Mouse (Mus musculus): ENCODE data around the gene Wfdc2. TPM values are rescaled to one million over a fixed set of nuclear protein-coding genes. Genes with fewer than 3 reads are reported as not detected.

The Wfdc2 gene
- polyA plus RNA-seq (2012; rRNA removed), result 1.4 and 3.5 TPM in 2 replicates

- 26% methylated on average over 24 of the region's 24 CpGs for WGBS
- DNase-seq (ENCODE audit: low read depth, low spot score), result no peak
These were observed at the start of gene Wfdc2 for GRCm38 (mm10) chr2:164562391-164563188. Gene Wfdc2, plus strand, starts transcription at chr2:164562413.

DNA sequence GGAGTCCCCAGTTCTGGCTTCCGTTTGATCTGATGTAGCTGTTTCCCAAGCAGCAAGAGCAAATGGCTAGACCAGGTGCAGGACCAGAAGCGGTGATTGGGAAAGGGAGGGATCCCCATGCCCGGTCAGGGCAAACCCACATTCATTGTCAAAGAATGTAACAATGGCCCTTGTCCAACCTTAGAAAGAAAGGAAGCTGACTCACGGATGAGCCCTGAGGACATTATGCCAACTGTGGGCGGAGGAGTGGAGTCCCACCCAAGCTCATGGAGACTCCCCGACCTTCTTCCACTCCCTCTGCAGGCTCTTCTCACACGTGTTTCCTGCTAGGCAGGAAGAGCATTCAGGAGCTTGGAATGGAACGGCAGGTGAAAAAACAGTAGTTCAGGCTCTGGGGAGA, 48.8 kb upstream of the Wfdc2 start:
- 29% methylated on average over 8 of the region's 8 CpGs for WGBS
- DNase-seq (ENCODE audit: low read depth, low spot score), result no peak

GRCm38 (mm10) chr2:164514916-164515315, 47.3 kb upstream of the Wfdc2 start:
- WGBS, result 38% methylated on average over 3 of the region's 3 CpGs
- DNase-seq (ENCODE audit: low read depth, low spot score), result no peak

DNA sequence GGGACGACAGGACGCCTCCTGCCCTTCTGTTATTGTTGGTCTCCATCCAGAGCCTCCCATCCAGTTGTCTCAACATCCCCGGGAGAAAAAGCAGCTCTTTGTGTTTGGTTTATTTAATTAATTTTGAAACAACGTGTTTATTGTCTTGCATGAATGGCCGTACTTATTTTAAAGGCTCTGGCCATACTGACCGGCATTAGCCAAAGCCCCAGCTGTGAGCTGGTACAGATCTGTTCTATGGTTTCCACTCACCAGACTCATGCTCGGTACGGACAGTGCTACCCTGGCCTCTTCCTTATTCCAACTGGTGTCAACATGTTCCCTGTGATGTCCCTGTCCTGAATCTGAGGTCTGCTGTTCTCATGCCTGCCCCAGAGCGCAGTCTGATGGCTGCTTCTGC, 46.3 kb upstream of the Wfdc2 start:
- 68% methylated on average over 9 of the region's 9 CpGs for WGBS
- DNase-seq (ENCODE audit: low read depth, low spot score), result no peak

DNA sequence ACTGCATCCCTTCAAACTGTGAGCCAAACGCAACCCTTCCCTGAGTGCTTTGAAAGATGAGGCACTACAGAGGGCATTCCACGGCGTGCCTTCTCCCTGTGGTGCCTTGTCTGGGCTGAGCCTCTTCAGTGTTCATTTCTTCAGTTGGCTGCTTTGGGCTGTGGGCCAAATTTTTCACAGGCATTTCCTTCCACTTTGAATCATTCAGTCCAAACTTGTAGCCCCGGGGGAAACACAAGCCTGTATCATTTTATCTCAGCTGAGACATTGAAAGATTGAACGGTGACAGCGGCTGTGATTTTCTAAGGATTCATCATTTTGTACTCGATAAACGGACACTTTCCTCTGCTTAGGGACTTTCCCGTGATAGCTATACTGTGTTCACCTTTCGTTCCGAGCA, 45.6 kb upstream of the Wfdc2 start:
- no peak for DNase-seq (ENCODE audit: low read depth, low spot score)
- WGBS, result 84% methylated on average over 11 of the region's 11 CpGs

- DNase-seq (ENCODE audit: low read depth, low spot score), result no peak
- 52% methylated on average over 10 of the region's 10 CpGs for WGBS
These were observed 44.6 kb upstream of the Wfdc2 start for GRCm38 (mm10) chr2:164517485-164518221.

DNA sequence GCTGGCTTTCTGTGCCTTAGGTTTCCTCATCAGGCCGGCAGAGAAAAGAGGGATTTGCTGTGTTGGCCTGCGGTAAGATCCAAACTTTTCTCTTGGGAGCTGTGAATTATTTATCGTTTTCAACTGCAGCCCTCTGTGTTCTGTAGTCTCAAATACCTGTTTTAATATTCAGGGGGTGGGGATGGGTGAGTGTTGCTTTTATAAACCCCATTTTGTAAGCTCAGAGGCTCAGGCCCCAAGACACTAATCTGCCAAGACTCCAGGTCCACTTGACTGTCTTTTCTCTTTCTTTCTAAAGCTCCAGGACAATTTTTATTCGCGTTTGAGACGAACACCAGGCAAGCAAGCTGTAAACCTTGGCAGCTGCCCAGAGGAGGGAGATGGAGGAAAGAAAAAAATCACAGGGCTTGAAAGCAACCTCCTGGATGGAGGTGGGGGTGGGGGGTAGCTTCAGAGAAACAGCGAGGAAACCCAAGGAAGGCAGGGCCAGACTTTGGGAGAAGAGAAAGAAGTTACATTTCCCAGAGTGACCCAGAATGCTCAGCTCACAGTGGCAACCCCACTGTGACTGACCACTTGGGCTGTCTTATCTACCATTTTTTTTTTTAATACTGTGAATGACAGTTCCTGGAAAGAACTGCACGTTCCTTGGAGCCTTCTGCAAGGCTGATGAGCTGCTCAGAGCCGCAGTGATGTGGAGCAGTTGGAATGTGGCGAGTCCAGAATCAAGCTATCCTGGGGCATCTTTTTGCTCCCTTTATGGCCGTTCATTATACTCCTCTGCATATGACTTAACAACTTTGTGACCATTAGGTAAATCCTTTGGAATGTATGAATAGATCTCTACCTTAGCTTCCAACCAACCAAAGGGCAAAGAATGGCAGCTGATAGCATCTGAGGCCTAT, 43.7 kb upstream of the Wfdc2 start:
- 42% methylated on average over 11 of the region's 11 CpGs for WGBS
- no peak for DNase-seq (ENCODE audit: low read depth, low spot score)

GRCm38 (mm10) chr2:164519171-164519526, 43.1 kb upstream of the Wfdc2 start:
- no peak for DNase-seq (ENCODE audit: low read depth, low spot score)
- WGBS, result 29% methylated on average over 6 of the region's 6 CpGs

GRCm38 (mm10) chr2:164520782-164521181, 41.4 kb upstream of the Wfdc2 start:
- WGBS, result 10% methylated on average over 3 of the region's 3 CpGs
- DNase-seq (ENCODE audit: low read depth, low spot score), result no peak

GRCm38 (mm10) chr2:164521841-164522240, 40.4 kb upstream of the Wfdc2 start:
- 7% methylated on average over 11 of the region's 11 CpGs for WGBS
- no peak for DNase-seq (ENCODE audit: low read depth, low spot score)

DNA sequence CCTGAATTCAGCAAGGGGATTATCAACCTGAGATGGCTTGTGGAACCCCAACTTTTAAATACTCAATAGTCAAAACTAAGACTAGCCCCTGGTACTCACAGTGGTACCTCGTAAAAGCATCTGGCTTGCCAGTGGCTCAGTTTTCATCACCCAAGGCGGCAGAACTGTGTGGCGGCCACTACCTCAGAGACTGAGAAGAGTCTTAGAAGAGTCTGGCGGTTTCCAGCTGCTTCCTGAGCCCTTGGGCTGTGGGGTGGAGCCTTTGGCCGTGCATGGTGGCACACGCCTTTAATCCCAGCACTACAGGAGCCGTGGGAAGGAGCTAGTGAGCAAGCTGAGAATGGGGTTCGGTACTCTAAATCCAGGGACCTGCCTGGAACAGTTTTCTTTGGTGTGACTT, 39.9 kb upstream of the Wfdc2 start:
- 17% methylated on average over 8 of the region's 8 CpGs for WGBS
- no peak for DNase-seq (ENCODE audit: low read depth, low spot score)

GRCm38 (mm10) chr2:164523301-164523773, 38.9 kb upstream of the Wfdc2 start:
- WGBS, result 31% methylated on average over 10 of the region's 10 CpGs
- no peak for DNase-seq (ENCODE audit: low read depth, low spot score)

DNA sequence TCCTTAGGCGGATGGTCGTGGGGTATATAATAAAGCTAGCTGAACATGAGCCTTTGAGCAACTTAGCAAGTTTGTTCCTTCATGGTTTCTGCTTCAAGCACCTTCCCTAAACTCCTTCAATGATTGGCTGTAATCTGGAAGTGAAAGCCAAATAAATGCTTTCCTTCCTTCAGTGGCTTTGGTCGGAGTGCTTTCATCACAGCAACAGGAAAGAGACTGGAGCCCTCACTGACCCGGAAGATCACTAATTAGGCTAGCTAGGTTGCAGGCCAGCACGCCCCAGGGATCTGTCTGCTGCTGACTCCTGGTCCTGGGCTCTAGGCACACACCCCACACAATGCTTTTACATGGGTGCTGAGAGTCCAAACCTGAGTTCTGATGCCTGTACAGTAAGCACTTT, 33.7 kb upstream of the Wfdc2 start:
- DNase-seq (ENCODE audit: low read depth, low spot score), result no peak
- 50% methylated on average over 5 of the region's 5 CpGs for WGBS

GRCm38 (mm10) chr2:164531169-164531568, 31.0 kb upstream of the Wfdc2 start:
- DNase-seq (ENCODE audit: low read depth, low spot score), result no peak
- WGBS, result 0% methylated on average over 3 of the region's 3 CpGs

GRCm38 (mm10) chr2:164534315-164534714, 27.9 kb upstream of the Wfdc2 start:
- DNase-seq (ENCODE audit: low read depth, low spot score), result no peak
- WGBS, result 80% methylated on average over 10 of the region's 10 CpGs

DNA sequence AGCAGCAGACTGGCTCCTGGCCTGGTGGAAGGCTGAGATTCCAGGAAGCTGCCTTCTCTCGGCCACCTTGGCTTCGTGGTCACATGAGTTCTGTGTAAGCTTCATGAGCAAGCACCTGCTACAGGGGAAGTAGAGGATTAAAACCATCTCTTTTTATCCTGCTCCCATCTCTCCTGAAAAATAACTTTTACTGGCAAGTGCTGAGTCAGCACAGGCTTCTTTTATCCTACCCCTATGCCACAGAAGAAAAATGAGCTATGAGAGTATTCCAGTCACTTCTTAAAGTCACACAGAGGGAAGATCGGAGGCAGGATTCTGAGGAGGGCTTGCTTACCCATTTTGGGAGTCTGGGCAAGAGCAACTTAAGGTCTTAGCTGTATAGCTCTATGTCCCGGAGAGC, 25.2 kb upstream of the Wfdc2 start:
- 54% methylated on average over 4 of the region's 4 CpGs for WGBS
- DNase-seq (ENCODE audit: low read depth, low spot score), result no peak

DNA sequence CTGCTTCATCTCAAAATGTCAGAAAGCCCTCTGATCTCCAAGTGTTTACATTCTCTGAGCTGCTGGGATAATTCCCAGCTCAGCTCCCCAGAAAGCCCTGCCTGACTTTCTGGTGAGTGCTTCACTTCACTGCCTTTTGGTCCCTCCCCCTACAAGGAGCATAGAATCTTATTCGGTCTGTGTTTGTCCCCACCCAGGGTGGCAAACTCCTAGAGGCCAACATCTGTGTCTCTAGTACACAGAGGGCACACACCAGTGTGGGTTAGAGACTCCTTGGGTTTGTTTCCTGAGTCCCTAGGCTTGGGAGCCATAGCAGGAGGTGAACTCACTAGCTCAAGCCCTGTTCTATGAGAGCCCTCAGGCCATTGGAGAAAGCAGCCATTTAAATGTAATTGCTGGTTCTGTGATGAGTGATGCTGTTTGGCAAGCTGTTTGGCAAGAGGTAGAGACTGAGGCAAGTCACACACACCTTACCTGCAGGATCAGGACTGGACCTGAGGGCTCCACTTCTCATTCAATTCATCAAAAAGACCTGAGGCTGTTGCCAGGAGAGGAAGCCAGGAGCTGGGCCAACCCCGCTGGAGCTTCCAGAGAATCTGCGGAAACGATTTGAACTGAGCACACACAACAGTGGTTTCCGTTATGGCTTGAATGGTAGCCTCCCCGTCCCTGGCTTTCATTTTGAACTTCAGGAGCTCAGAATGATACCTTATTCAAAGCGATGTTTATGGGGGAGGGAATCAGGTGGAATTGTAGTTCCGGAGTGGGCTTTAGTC, 21.4 kb upstream of the Wfdc2 start:
- WGBS, result 56% methylated on average over 8 of the region's 8 CpGs
- DNase-seq (ENCODE audit: low read depth, low spot score), result no peak

- no peak for DNase-seq (ENCODE audit: low read depth, low spot score)
- 72% methylated on average over 5 of the region's 5 CpGs for WGBS
These were observed 20.1 kb upstream of the Wfdc2 start for GRCm38 (mm10) chr2:164542132-164542531.

DNA sequence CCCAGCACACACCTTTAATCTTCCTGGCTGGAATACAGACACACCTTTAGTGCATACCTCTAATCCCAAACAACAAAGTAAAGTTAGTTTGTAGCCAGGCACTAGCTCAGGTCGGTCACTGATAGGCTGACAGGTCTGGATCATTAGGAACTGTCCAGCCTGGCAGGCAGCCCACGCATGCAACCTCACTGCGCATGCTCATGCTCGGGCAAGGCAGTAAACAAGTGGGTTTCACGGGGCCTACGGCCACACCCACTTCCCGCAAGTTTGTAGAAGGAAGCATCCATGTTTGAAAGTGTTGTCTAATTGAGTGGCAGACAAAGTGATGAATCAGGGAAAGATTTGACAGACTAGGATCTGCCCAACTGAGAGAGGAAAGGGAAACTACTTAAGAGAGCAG, 19.6 kb upstream of the Wfdc2 start:
- DNase-seq (ENCODE audit: low read depth, low spot score), result no peak
- WGBS, result 73% methylated on average over 7 of the region's 7 CpGs
